Mouse (Mus musculus) kidney, adult 2 months (tissue): ENCODE data around the gene Mum1.

Experiments used
- CTCF ChIP-seq: fragments of 200-500 bp; conservative IDR thresholded peaks from 2 replicates; pipeline ENCODE4 v1.5.1; 2011; ENCODE audit warnings: low read depth, mild to moderate bottlenecking, control low read depth, low read length, moderate library complexity, mixed read lengths; ENCODE audit not compliant: insufficient read depth, insufficient read length
- POLR2A ChIP-seq: fragments of 200-500 bp; IDR thresholded peaks from one replicate; pipeline ENCODE4 v1.6.1; 2011; ENCODE audit warnings: low read depth, low read length, control low read depth

GRCm38 (mm10) chr10:80245600-80245999 lies 19.4 kb downstream of the Mum1 start:
- TF ChIP-seq POLR2A: no peak
- TF ChIP-seq CTCF: peak; percentile 86
